Mouse (Mus musculus): ENCODE results near the gene Fam171b. TPM values are rescaled to one million over a fixed set of nuclear protein-coding genes. Genes with fewer than 3 reads are reported as not detected.

Gene Fam171b
- total RNA-seq, 1 experiment from 2014 or later, result 5.7 TPM

GRCm38 (mm10) chr2:83893701-83894100 is 81.3 kb downstream of the Fam171b start:
- no peak for DNase-seq

GRCm38 (mm10) chr2:83901896-83902540 is 89.6 kb downstream of the Fam171b start:
- DNase-seq, result no peak

GRCm38 (mm10) chr2:83929478-83930088 is 117.1 kb downstream of the Fam171b start:
- DNase-seq, result no peak

Other genes starting within 250 kb of the Fam171b start
- gene Zc3h15, start 168.2 kb upstream of the Fam171b start, total RNA-seq (2021), result 102 and 127 TPM in 2 replicates
- gene Itgav, start 88.2 kb upstream of the Fam171b start, total RNA-seq (2021), result 107 and 124 TPM in 2 replicates
- gene Zswim2, start 128.6 kb downstream of the Fam171b start, total RNA-seq (2021), result not detected in 2 replicates
- gene Gm13698, start 143.1 kb downstream of the Fam171b start, total RNA-seq (2021), result 1.9 and 2.0 TPM in 2 replicates
- 1.9 and 2.0 TPM in 2 replicates for gene Gm13693, start 148.9 kb downstream of the Fam171b start, total RNA-seq (2021)
- gene Gm13695, start 154.7 kb downstream of the Fam171b start, total RNA-seq (2021), result not detected in 2 replicates
- 1.9 and 2.0 TPM in 2 replicates for gene Gm13696, start 160.5 kb downstream of the Fam171b start, total RNA-seq (2021)
- 1.9 and 2.0 TPM in 2 replicates for gene Gm13694, start 166.3 kb downstream of the Fam171b start, total RNA-seq (2021)
- gene Gm13697, start 172.1 kb downstream of the Fam171b start, total RNA-seq (2021), result 1.9 and 2.0 TPM in 2 replicates
- gene Gm13691, start 177.9 kb downstream of the Fam171b start, total RNA-seq (2021), result 1.9 and 2.0 TPM in 2 replicates

All from adrenal gland, postnatal 25 days (tissue).